Mouse (Mus musculus) left cerebral cortex, adult 6 months (tissue): ENCODE data around the gene Cct6b. TPM values are rescaled to one million over a fixed set of nuclear protein-coding genes. Genes with fewer than 3 reads are reported as not detected.

Experiments
- long read RNA-seq, 2 experiments: library from polyadenylated mRNA; unstranded; transcript quantifications; one replicate each; pipeline ENCODE4 v2.0.0; 2019 to 2020
- polyA plus RNA-seq: library from polyadenylated mRNA; unstranded; fragments of <200 nt; fragmentation: Nextera tagmentation; gene quantifications from 2 replicates; pipeline ENCODE4 v1.2.3, GENCODE M21; 2021

The Cct6b gene
- polyA plus RNA-seq: 0.15 and 0.32 TPM in 2 replicates
- long read RNA-seq, experiment 1, partial matches to known transcripts: 19 of 23 reads
- long read RNA-seq, experiment 1, other reads (novel, unspliced or antisense): 4 of 23 reads
- long read RNA-seq, experiment 2: 0 reads

GRCm38 (mm10) chr11:82763742-82764437, at the start of gene Cct6b, which contains the start of gene Zfp830:
Gene Cct6b (minus strand): TSS chr11:82764321.
Gene Zfp830 (plus strand): TSS chr11:82764345.

DNA sequence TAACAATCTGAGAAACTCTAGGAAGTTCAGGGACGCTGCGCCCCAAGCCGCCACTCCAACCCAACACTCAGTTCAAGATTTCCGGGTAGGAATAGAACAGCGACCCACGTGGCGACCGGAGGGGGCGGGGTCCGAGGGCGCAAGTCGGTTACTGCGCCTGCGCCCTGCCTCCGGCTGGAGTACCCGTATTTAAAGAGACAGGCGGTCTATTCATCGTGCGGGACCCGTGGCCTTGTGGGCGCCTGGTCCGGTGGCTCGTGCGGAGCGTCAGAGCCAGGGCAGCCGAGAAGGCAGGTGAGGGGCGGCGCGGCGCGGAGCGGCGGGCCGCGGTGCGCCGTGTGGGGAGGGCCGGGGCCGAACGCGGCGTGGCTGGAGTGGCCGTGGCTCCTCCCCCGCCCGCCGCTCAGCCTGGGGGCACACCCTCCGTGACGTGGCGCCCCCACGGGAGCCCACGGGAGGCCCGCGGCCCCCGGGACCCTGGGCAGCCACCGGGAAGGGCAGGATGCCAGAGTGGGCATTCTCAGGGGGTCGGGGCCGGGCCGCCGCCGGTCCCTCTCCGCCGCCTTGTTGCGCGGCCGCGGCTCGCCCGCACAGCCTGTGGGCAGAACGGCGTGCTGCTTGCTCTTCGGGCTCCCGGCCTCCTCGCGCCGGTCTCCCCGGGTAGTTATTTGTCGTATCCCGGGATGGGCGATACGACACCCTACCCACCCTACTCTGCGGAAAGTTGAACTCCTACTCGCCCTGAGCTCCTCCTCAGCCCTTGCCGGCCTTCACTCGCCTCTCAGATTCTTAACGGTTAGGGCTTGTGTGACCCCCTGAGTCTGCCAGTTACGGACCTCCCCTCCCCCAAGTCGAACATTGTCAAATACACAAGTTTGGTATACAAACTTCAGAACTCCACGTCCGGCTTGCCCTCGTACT, 17.1 kb upstream of the Cct6b start, which contains the start of gene Lig3:
Gene Lig3 (plus strand): TSS at position 126 of the 921 bp plus-strand sequence.

Other genes with a start within 250 kb of the Cct6b start
- 13.4 and 13.6 TPM in 2 replicates for gene Zfp830, start within 50 bp of the Cct6b start, polyA plus RNA-seq
- 3.6 TPM in 2 replicates for gene Lig3, start 16.8 kb upstream of the Cct6b start, polyA plus RNA-seq
- gene Rffl, start 106.9 kb upstream of the Cct6b start, polyA plus RNA-seq: 6.3 and 6.4 TPM in 2 replicates
- gene Rad51d, start 126.3 kb upstream of the Cct6b start, polyA plus RNA-seq: 10.2 and 10.3 TPM in 2 replicates
- 0.12 TPM in 1 of 2 replicates, not detected in the other for gene Fndc8, start 127.8 kb upstream of the Cct6b start, polyA plus RNA-seq
- gene Nle1, start 144.1 kb upstream of the Cct6b start, polyA plus RNA-seq: 1.6 and 8.7 TPM in 2 replicates
- gene Unc45b, start 146.2 kb upstream of the Cct6b start, polyA plus RNA-seq: 0.12 and 0.74 TPM in 2 replicates
- 0.66 and 0.78 TPM in 2 replicates for gene Slfn5, start 187.0 kb upstream of the Cct6b start, polyA plus RNA-seq
- 0.20 and 0.25 TPM in 2 replicates for gene Slfn9, start 227.5 kb upstream of the Cct6b start, polyA plus RNA-seq